ENCODE assay signal across 2 mouse cellular contexts in the genomic region with DNA sequence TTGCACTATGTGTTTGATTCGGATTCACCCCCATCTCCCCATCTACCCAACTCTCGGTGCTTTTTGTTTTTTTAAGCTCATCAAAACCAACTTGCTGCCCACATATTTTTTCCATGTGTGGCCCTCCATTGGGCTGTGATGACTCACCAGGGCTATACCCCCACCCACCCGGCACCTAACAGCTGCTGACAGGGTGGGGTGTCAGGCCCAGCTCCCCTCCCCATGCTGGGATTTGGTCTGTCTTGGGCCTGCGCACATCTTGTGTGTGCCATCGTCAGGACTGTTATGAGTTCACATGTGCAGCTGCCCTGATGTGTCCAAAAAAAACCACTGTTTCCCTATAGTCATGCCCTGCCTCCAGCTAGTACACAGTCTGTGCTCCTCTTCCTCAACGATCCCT.
TF ChIP-seq lines count a peak whose summit lies in the region.

No protein-coding gene starts in this region.

TF ChIP-seq in CH12.LX, 34 proteins besides CTCF, POLR2A, EP300 and RAD21 (continued from another document):
- no peak for TF ChIP-seq IRF4 (IDR thresholded peaks at IDR 0.05; ENCODE audit: low read depth, low read length)
- TF ChIP-seq BHLHE40 (IDR thresholded peaks at IDR 0.05; ENCODE audit: low read depth, low read length), result peak; percentile 35; the same call in 1 of the 2 replicates
- no peak for TF ChIP-seq POLR2AphosphoS2 (IDR thresholded peaks at IDR 0.05; ENCODE audit: low read depth, low read length)
- TF ChIP-seq RCOR1 (conservative IDR thresholded peaks at IDR 0.05; ENCODE audit: low read depth, low read length), result no peak
- TF ChIP-seq NRF1 (IDR thresholded peaks at IDR 0.05; ENCODE audit: low read depth, low read length), result peak; percentile 58; the same call in 1 of the 2 replicates
- no peak for TF ChIP-seq MAZ (IDR thresholded peaks at IDR 0.05; ENCODE audit: low read depth, low read length)
- TF ChIP-seq ETS1 (conservative IDR thresholded peaks at IDR 0.05; ENCODE audit: low read depth, low read length), result peak; percentile 31; the same call in 1 of the 2 replicates
TF ChIP-seq in CH12.LX: peak in this region for 4.

TF ChIP-seq in myocyte, 11 proteins besides CTCF, POLR2A, EP300 and RAD21 (continued from another document):
- TF ChIP-seq E2F4 (IDR thresholded peaks at IDR 0.05; ENCODE audit: insufficient read depth) (no peak), REST (IDR thresholded peaks at IDR 0.05; ENCODE audit: insufficient read depth, insufficient read length) (no peak), USF1 (IDR thresholded peaks at IDR 0.05; ENCODE audit: low read depth) (no peak), SRF (IDR thresholded peaks at IDR 0.05; ENCODE audit: control insufficient read depth, insufficient read length, low read depth) (no peak), MYOG (IDR thresholded peaks at IDR 0.05; ENCODE audit: control insufficient read depth in 1 of 3, insufficient read depth in 1 of 3, insufficient read length in 2 of 3, low read depth in 2 of 3) (peak; percentile 30 to 96 (median 94)), MAX (IDR thresholded peaks at IDR 0.05; ENCODE audit: low read depth) (no peak), TCF12 (IDR thresholded peaks at IDR 0.05; ENCODE audit: insufficient read depth, poor library complexity, severe bottlenecking) (peak; percentile 67), TCF3 (IDR thresholded peaks at IDR 0.05; ENCODE audit: insufficient read length, low read depth) (peak; percentile 57), POLR2AphosphoS2 (IDR thresholded peaks at IDR 0.05; ENCODE audit: insufficient read length, low read depth) (no peak), MYOD1 (IDR thresholded peaks at IDR 0.05; ENCODE audit: control insufficient read depth in 1 of 3, insufficient read length in 2 of 3, low read depth in 2 of 3) (peak in 2 of 3 experiments; percentile 94 to 96)
